Mouse (Mus musculus) bone marrow, adult 2 months (tissue): ENCODE data around the gene Rps15.

Experiments used
- CTCF ChIP-seq: fragments of 200-500 bp; IDR thresholded peaks from 2 replicates; pipeline ENCODE4 v1.5.1; 2011; ENCODE audit warnings: low read length, control low read depth; ENCODE audit not compliant: control insufficient read depth, insufficient read depth
- POLR2A ChIP-seq: fragments of 200-500 bp; IDR thresholded peaks from 2 replicates; pipeline ENCODE4 v1.6.1; 2011; ENCODE audit warnings: low read depth, mild to moderate bottlenecking, control low read depth, low read length, borderline replicate concordance; ENCODE audit not compliant: control insufficient read depth

GRCm38 (mm10) chr10:80281921-80282371 is 10.3 kb upstream of the Rps15 start:
- no peak for TF ChIP-seq CTCF
- TF ChIP-seq POLR2A: no peak
